Mouse (Mus musculus) liver (tissue): ENCODE results near the gene Ikbip.

Source experiments
- DNase-seq: peaks from one replicate; pipeline ENCODE4 v3.0.0-alpha.2; 2020; ENCODE audit warnings: mixed read lengths

The Ikbip gene

DNA sequence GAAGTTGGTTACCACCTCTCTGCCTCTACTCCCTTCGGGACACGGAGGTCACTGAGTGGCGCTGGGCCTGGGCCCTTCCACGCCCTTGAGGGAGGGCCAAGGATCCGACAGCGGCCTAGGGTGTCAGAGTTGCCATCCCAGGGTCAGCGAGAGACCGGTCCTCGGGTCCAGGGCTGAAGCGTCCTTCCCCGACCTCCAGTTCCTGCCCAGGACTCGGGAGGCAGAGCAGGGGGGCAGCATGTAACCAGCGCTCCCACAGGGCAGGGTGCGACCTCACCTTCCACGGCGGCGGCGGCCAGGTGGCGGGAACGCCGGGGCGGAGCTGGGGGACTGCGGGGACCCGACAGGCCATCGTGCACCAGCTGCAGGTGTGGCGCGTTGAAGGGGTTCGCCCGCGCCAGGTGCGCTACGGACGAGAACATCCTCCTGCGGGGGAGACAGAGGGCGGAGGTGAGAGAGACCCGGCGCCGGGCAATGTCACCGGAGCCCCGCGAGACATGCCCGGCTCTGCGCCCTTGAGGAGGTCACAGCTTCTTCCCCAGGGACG lies 40.6 kb downstream of the Ikbip start:
- DNase-seq: peak; percentile 72

DNA sequence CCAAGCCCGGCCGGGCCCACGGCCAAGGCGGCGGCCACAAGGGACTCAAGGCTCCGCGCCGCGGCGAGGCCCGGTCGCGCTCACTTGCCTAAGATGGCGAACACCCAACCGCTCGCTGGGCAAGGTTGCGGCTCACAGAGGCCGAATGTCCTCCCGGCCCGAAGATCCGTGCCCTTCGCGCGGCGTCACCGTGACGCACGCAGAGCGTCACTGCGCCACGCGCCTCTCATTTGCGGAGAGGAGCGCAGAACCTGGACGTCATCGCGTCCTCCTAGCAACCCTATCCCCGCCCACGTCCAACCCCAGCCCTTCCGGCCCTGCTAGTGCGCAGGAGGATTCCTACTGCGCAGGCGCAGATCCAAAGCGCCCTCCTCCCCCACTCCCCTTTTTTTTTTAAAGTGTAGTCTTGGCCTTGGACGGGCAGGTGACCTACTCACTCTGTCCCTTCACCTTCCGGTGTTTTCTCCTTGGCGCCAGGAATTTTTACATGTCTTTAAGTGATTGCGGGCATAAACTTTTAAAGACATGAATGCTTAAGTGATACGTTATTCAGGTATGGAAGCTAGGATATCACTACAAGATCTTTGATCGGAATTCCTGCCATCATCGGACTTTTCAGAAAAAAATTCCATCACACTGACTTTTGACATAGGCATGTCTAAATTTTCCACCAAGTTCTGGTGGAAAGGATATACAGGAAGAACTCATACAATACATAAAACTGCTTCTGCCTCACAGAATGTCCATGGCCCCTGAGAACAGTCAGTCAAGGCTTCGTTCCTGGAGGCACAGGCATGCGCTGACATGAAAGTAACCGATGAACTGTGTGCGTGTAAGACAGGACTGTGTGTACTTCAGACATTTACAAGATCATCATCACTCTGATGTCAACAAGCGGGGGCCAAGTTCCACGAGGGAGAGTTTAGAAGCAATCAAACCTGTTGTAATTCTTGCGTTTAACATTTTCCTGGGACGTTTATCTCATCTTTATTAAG lies 41.4 kb downstream of the Ikbip start, which contains the start of gene Slc25a3:
Gene Slc25a3, minus strand, starts transcription at position 232 of the 995 bp plus-strand sequence.
- DNase-seq: peak; percentile 98

DNA sequence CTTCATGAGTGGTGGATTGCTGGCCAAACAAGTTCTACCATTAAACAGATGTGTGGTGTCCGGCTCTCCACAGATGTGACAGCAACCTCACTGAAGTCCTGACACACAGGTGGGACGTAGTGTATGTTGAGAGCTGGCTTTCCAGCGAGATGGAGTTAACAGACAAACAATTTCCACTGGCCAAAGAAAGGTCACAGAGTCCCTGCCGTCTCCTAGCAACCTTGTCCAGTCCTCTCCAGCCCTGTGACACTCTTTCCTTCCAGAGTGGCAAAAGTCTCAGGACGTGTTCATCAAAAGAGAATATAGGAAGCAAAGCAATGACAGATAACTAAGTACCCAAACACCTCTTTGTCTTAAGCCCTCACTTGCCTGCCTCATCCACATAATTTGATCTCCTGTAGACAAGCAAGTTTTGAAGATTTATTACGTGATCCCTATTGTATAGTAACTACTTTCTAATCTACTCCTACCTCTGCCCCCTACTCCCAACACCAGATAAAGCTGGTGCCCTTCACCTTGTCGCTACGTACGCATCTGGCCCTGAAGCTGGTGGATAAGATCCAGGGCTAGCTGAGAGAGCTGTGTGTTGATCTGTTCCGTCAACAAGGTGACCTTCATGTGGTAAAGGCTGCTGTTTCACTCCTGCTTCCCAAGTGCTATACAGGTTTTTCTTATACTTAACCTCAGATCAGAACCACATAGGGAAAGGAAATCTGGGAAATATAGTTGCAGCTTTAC lies 44.0 kb downstream of the Ikbip start:
- no peak for DNase-seq

DNA sequence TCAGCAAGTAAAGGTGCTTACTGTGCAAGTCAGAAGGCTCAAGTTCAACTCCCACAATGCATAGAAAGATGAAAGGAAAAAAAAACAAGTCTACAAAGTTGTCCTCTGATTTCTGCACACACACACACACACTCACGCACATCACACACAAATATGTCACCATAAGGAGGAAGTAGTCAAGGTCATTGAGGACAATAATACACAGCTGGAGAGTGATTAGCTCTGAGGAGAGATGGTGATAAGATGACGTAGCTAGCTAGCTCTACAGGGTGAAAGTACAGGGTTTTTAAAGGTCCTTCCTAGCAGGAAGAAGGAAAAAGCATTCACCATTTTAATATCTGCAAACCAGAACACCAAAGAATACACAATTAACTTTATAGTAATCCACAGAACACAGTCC lies 44.7 kb downstream of the Ikbip start:
- no peak for DNase-seq

DNA sequence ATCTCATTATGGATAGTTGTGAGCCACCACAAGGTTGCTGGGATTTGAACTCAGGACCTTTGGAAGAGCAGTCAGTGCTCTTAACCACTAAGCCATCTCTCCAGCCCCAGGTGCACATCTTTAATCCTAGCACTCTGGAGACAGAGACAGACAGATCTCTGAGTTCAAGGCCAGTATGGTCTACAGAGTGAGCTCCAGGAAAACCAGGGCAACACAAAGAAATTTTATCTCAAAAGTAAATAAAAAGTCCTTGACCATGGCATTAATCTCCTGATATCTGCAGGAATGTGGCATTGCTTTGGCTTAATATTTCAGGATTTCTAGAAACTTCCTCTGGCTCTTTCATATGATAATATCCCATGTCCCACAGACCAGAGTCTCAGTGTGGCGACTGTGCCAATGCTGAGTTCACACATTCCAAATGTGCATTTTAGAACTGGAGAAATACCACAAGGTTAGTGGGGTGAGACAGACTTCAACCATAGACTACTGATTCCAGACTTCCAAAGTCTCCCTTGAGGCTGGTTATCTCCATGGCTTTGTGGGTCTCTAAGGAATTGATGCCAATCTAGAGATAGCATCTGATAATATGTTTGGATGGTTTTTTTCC lies 45.9 kb downstream of the Ikbip start:
- DNase-seq: no peak

DNA sequence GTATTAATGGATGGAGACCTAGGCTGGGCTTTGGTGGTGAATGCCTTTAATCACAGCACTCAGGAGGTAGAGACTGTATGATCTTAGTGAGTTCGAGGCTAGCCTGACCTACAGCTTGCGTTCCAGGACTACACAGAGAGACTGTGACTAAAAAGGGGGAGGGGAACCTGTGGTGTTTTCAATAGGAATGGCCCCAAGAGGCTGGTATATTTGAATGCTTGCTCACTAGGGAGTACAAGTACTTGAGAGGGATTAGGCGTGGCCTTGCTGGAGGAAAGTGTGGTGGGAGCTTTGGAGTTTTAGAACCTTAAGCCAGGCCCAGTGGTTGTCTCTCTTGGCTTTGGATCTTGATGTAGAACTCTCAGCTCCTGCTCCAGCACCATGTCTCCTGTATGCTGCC lies 48.1 kb downstream of the Ikbip start:
- DNase-seq: no peak

DNA sequence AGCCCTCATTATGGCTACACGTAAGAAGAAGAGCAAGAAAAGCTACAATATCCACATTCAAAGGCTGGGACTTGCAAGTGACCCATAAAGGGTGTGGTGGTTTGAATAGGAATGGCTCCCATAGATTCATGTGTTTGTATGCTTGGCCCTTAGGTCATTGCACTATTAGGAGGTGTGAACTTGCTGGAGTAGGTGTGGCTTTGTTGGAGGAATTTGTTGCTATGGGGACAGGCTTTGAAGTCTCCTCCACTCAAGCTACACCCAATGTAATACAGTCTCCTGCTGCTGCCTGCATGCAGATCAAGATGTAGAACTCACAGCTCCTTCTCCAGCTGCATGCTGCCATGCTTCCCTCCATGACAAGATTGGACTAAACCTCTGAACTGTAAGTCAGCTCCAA lies 48.8 kb downstream of the Ikbip start:
- DNase-seq: no peak

DNA sequence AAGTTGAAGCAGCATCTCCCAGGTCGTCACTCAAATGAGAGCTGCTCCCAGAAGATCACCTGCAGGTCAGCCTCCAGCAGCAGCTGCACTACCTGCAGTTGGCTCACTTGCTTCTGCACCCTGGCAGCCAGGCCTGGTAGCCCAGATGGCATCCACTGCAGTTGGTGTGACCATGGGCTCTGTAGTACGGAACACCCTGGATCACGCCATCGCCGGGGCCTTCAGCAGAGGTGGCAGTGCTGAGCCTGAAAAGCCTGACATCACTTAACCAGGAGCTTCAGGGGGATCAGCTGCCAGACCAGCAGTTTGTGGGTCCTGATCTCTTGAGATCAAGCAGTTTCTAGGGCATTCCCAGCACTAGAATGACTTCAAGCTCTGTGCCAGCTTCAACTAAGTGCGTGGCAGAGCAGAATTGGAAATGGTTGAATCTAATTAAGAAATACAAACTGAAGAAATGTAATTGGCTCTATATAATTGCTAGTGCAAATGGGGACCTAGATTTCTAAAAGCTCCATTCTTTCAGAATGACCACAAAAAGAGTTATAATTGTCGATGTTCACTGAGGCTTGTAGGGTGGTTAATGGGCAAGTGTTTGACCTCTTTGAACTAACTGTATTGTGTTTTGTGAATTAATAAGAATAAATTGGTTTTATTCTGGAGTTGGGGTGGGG lies 52.7 kb downstream of the Ikbip start:
- no peak for DNase-seq

DNA sequence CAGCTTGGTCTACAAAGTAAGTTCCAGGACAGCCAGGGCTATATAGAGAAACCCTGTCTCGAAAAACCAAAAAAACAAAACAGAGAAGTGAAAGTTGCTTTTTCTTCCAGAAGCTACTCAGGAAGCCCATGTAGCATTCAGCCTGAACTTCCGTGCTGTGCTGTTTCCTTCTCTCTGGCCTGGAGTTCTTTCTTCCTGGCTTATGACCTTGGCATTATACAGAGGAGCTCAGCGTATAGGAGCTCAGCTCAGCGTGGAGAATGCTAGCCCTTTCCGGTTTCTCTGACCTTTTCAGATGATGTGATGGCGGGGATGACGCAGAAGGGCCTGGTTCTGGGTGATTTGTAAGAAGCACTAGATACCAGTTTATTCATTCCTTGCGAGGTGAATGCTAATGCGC lies 54.7 kb downstream of the Ikbip start:
- no peak for DNase-seq

DNA sequence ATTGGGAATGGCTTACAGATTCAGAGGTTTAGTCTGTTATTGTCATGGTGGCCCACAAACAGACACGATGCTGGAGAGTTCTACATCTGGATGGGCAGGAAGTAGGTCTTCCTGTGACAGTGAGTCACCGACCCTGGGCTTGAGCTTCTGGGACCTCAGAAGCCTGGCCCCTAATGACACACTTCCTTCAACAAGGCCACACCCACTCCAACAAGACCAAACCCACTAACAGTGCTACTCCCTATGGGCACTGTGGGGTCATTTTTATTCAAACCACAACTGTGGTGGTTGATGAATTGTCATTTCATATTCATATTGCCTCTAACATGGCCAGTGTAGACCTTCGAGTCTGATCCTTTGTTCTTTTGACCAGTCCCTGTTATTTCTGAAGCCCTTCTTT lies 55.6 kb downstream of the Ikbip start:
- no peak for DNase-seq

DNA sequence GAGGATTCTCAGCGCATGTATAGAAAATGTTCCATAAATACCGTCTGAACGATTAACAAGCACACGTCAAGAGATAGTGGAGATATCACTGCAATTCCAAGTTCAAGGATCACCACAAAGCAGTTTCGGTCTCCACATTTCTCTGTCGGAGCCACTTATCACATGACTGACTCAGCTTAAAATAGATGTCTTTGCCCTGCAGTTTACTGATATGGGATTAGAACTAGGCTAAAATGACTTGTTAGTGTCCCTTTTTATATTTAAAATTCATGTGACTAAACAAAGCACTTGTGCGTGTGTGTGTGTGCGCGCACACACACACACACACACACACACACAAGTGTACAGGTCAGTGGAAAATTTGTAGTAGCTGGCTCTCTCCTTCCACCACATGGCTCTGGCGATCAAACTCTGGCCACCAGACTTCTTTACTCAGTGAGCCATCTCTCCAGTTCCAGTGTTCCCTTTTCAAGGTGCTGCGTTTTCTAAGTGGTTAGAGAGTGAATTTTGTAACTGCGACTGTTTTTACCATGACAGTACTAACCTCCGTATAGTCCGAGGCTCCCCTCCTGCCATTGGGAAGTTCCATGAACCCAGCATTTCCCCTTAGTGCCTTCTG lies 56.5 kb downstream of the Ikbip start:
- no peak for DNase-seq

DNA sequence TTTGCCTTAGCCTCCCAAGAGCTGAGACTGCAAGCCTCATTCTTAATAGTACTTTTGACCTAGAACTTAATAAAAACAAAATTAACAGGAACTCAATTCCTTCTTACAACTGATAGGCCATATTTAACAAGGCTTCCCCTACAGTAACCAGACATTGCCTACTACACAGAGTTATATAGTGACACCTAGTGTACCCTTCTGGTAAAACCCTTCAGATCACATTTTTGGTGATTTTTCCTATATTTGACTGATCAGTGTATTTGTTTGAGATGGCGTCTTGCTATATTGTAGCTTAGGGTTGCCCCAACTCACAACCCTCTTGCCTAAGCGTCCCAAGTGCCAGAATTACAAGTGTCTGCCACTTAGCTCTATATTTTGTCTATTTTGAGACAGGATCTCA lies 58.8 kb downstream of the Ikbip start:
- no peak for DNase-seq

DNA sequence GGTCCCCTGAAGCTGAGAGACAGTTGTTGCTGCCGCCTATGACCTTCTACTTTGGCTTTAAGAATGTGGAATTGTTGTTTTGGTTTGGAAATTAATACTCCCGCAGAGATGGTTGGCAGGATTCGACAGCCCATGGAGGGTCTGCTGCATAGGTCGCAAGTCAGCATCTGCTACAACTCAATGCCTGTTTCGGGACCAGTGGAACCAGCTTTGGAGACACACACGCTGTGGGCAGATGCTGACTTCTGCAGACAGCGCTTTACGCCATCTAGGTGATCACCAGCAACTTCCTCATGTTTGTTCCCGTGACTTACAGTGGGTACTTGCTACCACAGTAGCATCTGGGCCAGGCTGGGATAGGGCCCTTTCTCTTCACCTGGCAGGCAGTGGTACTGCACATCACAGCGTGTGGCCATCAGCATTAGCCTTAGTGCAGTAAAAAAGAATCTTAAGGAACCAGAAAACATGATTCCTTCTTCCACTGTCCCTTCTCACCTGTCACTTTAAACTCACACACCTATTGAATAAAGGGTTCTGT lies 60.0 kb downstream of the Ikbip start:
- DNase-seq: no peak

DNA sequence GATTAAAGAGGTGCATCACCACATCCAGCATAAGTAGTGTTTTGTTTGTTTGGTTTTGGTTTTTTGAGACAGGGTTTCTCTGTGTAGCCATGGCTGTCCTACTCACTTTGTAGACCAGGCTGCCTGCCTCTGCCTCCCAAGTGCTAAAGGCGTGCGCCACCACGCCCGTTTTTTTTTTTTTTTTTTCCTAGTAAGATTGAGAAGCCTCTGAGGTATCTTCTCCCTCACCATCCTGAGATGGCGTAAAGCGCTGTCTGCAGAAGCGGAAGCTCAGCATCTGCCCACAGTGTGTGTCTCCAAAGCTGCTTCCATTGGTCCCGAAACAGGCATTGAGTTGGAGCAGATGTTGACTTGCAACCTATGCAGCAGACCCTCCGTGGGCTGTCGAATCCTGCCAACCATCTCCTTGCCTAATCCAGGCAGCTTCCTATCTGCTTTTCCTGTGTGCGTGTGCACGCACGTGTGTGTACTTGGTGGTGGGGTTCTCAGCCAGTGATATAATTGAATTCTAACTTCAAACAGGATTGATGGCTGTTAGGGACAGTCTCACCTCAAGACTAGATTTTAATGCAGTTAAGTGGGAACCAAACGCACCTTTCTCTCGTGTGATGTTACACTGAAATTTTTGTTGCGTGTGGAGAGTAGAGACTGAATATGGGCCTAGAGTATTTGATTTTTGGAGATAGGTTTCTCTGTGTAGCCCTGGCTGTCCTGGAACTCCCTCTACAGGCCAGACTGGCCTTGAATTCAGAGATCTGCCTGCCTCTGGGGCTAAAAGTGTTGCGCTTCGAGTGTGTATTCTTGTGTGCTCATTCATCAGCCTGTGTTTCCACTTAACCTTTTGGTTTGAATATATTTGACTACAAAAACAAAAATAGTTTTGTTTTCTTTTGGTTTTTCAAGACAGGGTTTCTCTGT lies 60.8 kb downstream of the Ikbip start:
- no peak for DNase-seq

DNA sequence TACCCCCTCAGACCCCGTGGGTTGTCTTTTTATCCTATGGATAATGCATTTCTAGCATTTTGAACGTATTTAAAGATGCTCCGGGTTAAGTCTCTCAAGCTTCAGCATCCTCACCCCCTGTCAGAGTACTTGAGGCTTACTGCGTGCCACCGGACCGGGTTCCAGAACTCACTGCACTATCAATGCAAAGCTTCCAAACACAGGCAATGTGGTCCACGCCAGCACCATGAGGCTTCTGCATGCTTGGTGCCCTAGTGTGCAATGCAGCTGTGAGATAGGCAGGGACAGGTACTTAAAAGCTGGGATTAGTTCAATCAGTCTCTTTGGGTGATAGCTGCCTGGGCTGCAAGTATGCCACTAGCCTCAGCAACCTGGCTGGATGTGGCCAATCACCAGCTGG lies 62.7 kb downstream of the Ikbip start:
- DNase-seq: no peak
